Mouse (Mus musculus) embryonic fibroblast, embryonic 13.5 days (primary cell): ENCODE results near the gene Igsf21.

ENCODE experiments used
- CTCF ChIP-seq: IDR thresholded peaks from 2 replicates; pipeline ENCODE4 v1.5.1; 2011; ENCODE audit warnings: mild to moderate bottlenecking, control low read depth, low read length, moderate library complexity, borderline replicate concordance; ENCODE audit not compliant: insufficient read depth
- POLR2A ChIP-seq: IDR thresholded peaks from 2 replicates; pipeline ENCODE4 v1.6.1; 2011; ENCODE audit warnings: low read depth, mild to moderate bottlenecking, control low read depth, low read length, moderate library complexity

DNA sequence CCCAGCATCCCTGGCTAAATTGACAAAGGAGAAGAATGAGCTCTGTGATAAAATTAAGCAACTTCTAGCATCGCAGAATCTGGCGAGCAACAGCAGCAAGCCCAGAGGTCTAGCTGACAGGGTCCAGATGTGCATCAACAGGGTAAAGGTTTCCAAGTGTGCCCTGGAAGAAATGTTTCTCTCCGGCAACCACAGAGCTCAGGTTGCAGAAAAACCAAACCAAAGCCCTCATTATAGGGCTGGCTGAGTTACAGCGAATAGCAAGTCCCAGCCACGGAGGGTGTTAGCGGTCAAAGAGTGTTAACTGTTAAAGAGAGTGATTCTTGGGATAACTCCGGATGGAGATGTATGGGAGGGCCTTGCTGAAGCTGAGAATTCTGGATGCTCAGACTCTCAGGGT, 230.7 kb downstream of the Igsf21 start:
- no peak for TF ChIP-seq CTCF
- TF ChIP-seq POLR2A = no peak
